Mouse (Mus musculus) liver, adult 2 months (tissue): ENCODE results near the gene Neu2.

Experiments used
- CTCF ChIP-seq: fragments of 200-500 bp; IDR thresholded peaks from 2 replicates; pipeline ENCODE4 v1.5.1; 2011; ENCODE audit warnings: low read depth, low read length, control low read depth
- POLR2A ChIP-seq: fragments of 200-500 bp; IDR thresholded peaks from 2 replicates; pipeline ENCODE4 v1.6.1; 2011; ENCODE audit warnings: low read length, control low read depth; ENCODE audit not compliant: insufficient read depth; ENCODE audit errors: extremely low read depth

GRCm38 (mm10) chr1:87472576-87472975, 37.1 kb upstream of the Neu2 start:
- no peak for TF ChIP-seq CTCF
- TF ChIP-seq POLR2A: no peak
